Mouse (Mus musculus) B cell, adult (primary cell): ENCODE data around the gene Tm9sf1. TPM values are rescaled to one million over a fixed set of nuclear protein-coding genes. Genes with fewer than 3 reads are reported as not detected.

Experiments used
- total RNA-seq: library from RNA; stranded (reverse); gene quantifications from 4 replicates; pipeline ENCODE4 v1.2.4, GENCODE M21; 2023; ENCODE audit not compliant: inconsistent age

Gene Tm9sf1
- 43.5 to 50.3 TPM (median 46.2 TPM) in 4 replicates for total RNA-seq

GRCm38 (mm10) chr14:55643060-55643907, at the start of gene Tm9sf1:
TSS of gene Tm9sf1 (minus strand) at chr14:55643806.

DNA sequence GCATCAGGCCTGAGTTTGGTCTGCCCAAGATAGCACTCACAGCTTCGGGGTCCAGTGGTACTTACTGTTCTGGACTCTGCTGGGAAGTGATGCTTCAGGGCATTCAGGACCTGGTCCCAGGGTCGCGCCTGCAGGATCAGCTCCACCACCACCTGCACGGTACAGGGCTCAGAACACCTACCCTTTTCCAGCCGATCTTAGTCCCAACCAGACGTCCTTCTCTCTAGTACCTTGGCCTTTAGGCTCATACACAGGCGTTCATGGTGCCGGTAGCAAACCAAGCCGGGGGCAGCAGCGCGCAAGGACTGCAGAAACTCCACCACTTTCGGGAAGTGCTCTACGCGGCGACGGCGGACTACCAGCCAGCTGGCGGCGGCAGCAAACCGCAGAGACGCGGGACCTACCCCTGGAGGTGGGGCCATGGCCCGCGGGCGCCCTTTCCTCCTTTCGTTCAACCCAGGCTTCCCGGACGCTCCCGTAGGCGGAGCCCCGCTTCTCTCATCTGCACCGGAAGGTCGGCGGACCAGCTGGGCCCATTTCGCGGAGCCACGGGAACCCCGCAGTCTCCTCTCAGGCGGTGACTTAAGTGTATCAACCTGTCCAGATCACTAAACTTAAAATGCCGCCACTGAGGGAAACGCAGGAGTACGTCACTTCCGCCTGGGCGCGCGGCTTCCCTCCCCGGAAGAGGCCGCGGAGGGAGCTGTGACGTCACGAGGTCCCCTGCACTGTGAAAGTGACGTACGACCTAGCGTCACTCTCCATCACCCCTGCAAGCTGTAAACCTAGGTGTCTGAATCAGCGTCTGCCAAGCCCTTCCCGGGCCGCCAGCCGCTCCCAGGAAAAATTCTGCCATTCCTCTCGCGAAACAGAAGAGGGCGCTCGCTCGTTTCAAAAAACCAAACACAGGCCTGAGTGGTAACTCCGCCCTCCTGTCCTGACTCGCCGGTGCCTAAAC, 37.8 kb upstream of the Tm9sf1 start, which contains the start of gene Tinf2:
Tinf2 (minus strand) TSS at position 661 of the 958 bp plus-strand sequence.

DNA sequence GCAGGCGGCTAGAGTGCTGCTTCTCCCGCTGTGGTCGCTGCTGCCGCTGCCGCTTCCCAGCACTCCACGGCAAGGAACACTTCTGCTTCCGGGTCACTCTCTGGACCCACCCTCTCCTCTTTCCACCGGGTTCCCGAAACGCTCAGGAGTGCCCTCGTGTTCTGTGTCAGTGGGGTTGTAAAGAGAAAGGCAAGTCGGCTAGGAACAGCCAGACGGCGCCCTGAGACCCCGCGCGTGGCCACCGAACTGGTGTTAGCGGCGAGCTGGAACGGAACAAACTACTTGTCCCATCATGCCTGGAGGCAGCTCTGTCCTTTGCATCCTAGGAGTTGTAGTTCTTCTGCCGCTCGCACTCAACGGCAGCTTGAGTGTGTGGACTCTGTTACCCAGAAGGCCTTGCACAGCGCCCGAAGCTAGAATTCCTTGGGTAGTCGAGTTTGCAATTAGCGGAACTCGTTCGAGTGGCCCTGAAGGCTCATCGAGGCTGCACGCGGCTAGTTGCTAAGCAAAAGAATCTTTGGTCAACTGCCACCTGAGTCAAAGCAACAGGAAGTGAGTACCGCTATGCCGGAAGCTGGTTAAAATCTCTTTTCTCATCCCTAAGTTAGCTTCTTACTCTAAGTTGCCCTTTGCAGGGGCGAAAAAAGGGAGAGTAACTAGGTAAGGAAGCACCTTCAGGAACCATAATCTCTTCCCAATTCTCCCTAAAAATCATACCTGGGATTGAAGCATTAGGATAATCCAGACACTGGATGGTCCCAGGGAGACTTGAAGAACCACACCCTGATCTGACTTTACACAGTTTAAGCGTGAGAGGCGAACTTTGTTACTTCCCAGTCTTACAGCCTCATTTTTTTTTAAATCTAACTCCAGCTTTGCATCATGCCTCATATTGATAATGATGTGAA, 28.5 kb upstream of the Tm9sf1 start, which contains the start of the genes Gmpr2 and Nedd8:
Gmpr2 (plus strand) TSS at position 109 of the 908 bp plus-strand sequence.
Nedd8 (minus strand) TSS at position 292 of the 908 bp plus-strand sequence.

DNA sequence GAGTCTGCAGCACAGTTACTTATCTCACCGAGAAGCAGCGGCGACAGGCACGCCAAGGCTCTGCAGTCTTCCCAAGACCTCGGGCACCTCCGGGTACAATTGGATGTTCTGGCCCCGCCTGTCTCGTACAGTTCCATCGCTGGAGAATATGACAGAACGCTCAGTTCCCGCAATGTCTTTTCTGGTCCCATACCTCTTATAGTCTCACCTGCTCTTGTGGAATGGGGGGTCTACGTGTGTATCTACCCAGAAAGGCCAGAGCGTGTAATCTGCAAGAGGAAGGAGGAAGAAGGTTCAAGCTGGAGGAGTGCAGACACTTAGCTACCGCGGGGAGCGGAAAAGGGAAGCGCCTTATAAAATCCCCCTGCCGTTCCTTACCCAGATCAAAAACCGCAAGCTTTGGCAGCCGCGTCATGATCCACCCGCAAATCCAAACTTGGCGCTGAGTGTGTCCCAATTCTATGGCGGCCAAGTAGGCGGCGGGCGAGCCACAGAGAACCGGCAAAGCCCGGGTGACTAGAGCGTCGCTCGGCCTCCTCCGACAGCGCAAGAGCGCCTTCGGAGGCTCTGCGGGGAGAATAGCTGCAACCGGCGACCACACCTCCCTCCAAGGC, 16.5 kb upstream of the Tm9sf1 start, which contains the start of gene Mdp1:
Mdp1 (minus strand) TSS at position 549 of the 614 bp plus-strand sequence.

DNA sequence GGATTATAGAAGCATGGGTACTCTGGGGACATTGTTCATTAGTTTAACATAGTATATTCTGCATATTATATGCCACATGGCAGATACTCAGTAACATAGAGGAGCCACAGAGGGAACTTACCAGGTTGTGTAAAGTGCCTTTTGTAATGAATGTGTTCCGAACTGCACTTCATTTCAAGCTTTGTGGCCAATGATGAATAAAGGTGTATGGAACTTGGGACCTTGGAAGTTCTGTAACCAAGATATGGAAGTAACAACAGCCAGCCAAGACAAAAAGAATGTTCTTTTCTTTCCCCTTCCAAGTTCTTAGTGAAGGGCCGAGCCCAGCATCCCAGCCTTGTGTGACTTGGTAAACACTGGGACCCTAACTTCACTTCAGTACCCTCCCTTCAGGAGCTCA, 6.3 kb upstream of the Tm9sf1 start, which contains the start of gene Tssk4:
Tssk4 (plus strand) TSS at position 301 of the 400 bp plus-strand sequence.

GRCm38 (mm10) chr14:55637795-55638194, 5.8 kb downstream of the Tm9sf1 start, which contains the start of gene Gm49378:
TSS of gene Gm49378 (minus strand) at chr14:55637895.

GRCm38 (mm10) chr14:55635523-55636007, 8.0 kb downstream of the Tm9sf1 start, which contains the start of gene Ipo4:
TSS of gene Ipo4 (minus strand) at chr14:55635957.

GRCm38 (mm10) chr14:55617822-55618221, 25.8 kb downstream of the Tm9sf1 start, which contains the start of gene Rec8:
TSS of gene Rec8 (plus strand) at chr14:55618037.

GRCm38 (mm10) chr14:55603271-55603632, 40.4 kb downstream of the Tm9sf1 start, which contains the start of gene Irf9:
TSS of gene Irf9 (plus strand) at chr14:55603571.

DNA sequence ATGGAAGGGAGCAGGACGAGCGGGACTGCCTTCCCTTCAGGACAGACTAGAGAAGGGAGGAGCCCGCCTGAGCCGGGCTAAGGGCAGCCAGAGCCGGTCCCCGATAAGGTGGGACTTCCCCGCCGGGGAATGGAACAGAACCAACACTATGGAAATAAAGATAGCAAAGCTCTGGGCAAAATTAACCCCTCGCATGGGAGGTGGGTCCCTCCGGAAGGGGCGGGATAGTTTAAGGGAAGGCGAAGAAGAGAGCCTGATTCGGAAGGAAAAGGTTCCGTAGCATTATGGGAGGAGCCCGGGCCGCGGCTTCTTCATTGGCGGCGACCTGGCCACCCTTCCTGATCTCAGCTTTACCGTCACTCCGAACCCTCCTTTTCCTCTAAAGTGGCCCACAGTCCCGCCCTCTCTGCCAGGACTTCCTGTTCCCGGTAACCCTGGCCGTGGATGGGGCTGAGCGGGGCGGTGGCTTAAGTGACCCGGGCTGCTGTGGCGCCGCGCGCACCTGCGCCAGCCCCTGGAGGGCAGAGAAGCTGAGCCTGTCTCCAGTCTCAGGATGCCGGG, 52.2 kb downstream of the Tm9sf1 start, which contains the start of gene Rnf31:
Rnf31 (plus strand) TSS at position 378 of the 561 bp plus-strand sequence.

DNA sequence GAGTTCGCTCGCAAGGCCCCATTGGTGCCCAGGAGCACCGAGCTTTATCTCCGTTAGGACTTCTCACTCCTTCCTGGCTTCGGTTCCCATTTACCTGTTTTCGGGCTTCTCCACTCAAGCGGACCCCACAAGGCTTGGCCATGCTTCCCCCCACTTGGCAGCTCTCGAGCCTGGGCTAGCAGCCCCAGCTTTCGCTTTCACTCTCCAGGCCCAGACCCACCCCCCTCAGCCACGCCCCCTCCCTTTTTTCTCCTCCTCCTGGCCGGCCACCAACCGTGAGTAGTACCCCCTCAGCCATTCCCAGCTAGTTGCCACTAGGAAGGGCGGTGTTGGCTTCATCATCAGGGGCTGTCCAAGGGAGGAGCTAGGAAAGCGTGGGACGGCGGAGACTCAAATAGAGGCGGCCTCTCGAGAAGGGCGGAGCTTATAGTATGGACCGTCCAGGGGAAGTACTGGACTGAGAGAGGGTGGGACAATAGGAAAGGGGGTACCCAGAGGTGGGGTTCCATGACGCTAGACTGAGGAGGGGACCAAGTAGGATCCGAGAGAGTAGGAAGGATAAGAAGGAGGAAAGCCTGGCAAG, 52.8 kb downstream of the Tm9sf1 start, which contains the start of gene Psme2:
Psme2 (minus strand) TSS at position 366 of the 583 bp plus-strand sequence.

Other genes starting within 250 kb of the Tm9sf1 start
- 19.5 to 36.7 TPM (median 22.7 TPM) in 4 replicates for gene Dhrs4, start 165.0 kb downstream of the Tm9sf1 start, total RNA-seq
- gene Carmil3, start 153.2 kb downstream of the Tm9sf1 start, total RNA-seq: 4.4 to 6.7 TPM (median 5.7 TPM) in 4 replicates
- gene Cpne6, start 133.4 kb downstream of the Tm9sf1 start, total RNA-seq: not detected in 4 replicates
- not detected in 4 replicates for gene Nrl, start 118.8 kb downstream of the Tm9sf1 start, total RNA-seq
- 44.0 to 58.0 TPM (median 50.7 TPM) in 4 replicates for gene Pck2, start 103.5 kb downstream of the Tm9sf1 start, total RNA-seq
- 80.8 to 92.0 TPM (median 87.8 TPM) in 4 replicates for gene Dcaf11, start 83.8 kb downstream of the Tm9sf1 start, total RNA-seq
- 3.9 to 9.7 TPM (median 8.6 TPM) in 4 replicates for gene A730061H03Rik, start 83.4 kb downstream of the Tm9sf1 start, total RNA-seq
- gene Fitm1, start 68.2 kb downstream of the Tm9sf1 start, total RNA-seq: not detected in 4 replicates
- gene Psme1, start 65.7 kb downstream of the Tm9sf1 start, total RNA-seq: 237 to 297 TPM (median 278 TPM) in 4 replicates
- gene Emc9, start 58.5 kb downstream of the Tm9sf1 start, total RNA-seq: 4.8 to 8.4 TPM (median 7.1 TPM) in 4 replicates
- gene Psme2, start 52.7 kb downstream of the Tm9sf1 start, total RNA-seq: 270 to 386 TPM (median 320 TPM) in 4 replicates
- 98.7 to 119 TPM (median 107 TPM) in 4 replicates for gene Rnf31, start 52.1 kb downstream of the Tm9sf1 start, total RNA-seq
- 84.6 to 115 TPM (median 102 TPM) in 4 replicates for gene Irf9, start 40.2 kb downstream of the Tm9sf1 start, total RNA-seq
- gene Rec8, start 25.8 kb downstream of the Tm9sf1 start, total RNA-seq: 0.84 to 1.9 TPM (median 1.3 TPM) in 4 replicates
- 42.8 to 71.0 TPM (median 59.7 TPM) in 4 replicates for gene Ipo4, start 7.8 kb downstream of the Tm9sf1 start, total RNA-seq
- gene Gm49378, start 5.9 kb downstream of the Tm9sf1 start, total RNA-seq: 1.2 to 6.3 TPM (median 3.5 TPM) in 4 replicates
- gene Tssk4, start 6.4 kb upstream of the Tm9sf1 start, total RNA-seq: 2.7 to 3.3 TPM (median 3.2 TPM) in 4 replicates
- 48.6 to 57.5 TPM (median 51.4 TPM) in 4 replicates for gene Mdp1, start 16.7 kb upstream of the Tm9sf1 start, total RNA-seq
- gene Gmpr2, start 28.1 kb upstream of the Tm9sf1 start, total RNA-seq: 21.8 to 29.4 TPM (median 27.7 TPM) in 4 replicates
- gene Nedd8, start 28.3 kb upstream of the Tm9sf1 start, total RNA-seq: 173 to 208 TPM (median 188 TPM) in 4 replicates
- 158 to 162 TPM (median 159 TPM) in 4 replicates for gene Tinf2, start 38.0 kb upstream of the Tm9sf1 start, total RNA-seq
- gene Tgm1, start 70.1 kb upstream of the Tm9sf1 start, total RNA-seq: 1.2 to 3.0 TPM (median 1.2 TPM) in 4 replicates
- 73.0 to 82.3 TPM (median 79.9 TPM) in 4 replicates for gene Rabggta, start 78.5 kb upstream of the Tm9sf1 start, total RNA-seq
- 23.1 to 26.7 TPM (median 25.5 TPM) in 4 replicates for gene Dhrs1, start 101.9 kb upstream of the Tm9sf1 start, total RNA-seq
- gene Nop9, start 101.9 kb upstream of the Tm9sf1 start, total RNA-seq: 29.2 to 37.3 TPM (median 34.5 TPM) in 4 replicates
- gene Cideb, start 114.7 kb upstream of the Tm9sf1 start, total RNA-seq: not detected in 4 replicates
- 0.22 to 0.84 TPM (median 0.36 TPM) in 3 of 4 replicates, not detected in the other for gene Ltb4r2, start 117.6 kb upstream of the Tm9sf1 start, total RNA-seq
- not detected in 4 replicates for gene Ltb4r1, start 122.2 kb upstream of the Tm9sf1 start, total RNA-seq
- 0.24 to 1.4 TPM (median 0.48 TPM) in 3 of 4 replicates, not detected in the other for gene Adcy4, start 140.3 kb upstream of the Tm9sf1 start, total RNA-seq
- gene Ripk3, start 145.1 kb upstream of the Tm9sf1 start, total RNA-seq: 86.4 to 109 TPM (median 93.4 TPM) in 4 replicates
- gene Nfatc4, start 179.3 kb upstream of the Tm9sf1 start, total RNA-seq: not detected in 4 replicates
- gene Nynrin, start 210.2 kb upstream of the Tm9sf1 start, total RNA-seq: 0.06 to 0.09 TPM in 2 of 4 replicates, not detected in the others
- 0.22 TPM in 1 of 4 replicates, not detected in the others for gene Cbln3, start 240.6 kb upstream of the Tm9sf1 start, total RNA-seq
- gene Khnyn, start 241.1 kb upstream of the Tm9sf1 start, total RNA-seq: 92.3 to 98.0 TPM (median 96.5 TPM) in 4 replicates